Mouse (Mus musculus) midbrain, embryonic 14.5 days (tissue): ENCODE measurements around the gene Zc2hc1c. TPM values are rescaled to one million over a fixed set of nuclear protein-coding genes. Genes with fewer than 3 reads are reported as not detected.

Source experiments
- ATAC-seq: fragments of 200-750 bp; cut with Nextera tagmentation; 2 replicates; pipeline ENCODE4 v1.8.0; 2017; ENCODE audit warnings: moderate number of reproducible peaks, moderate library complexity; ENCODE audit not compliant: low FRiP score, low TSS enrichment
- DNase-seq: peaks from one replicate; pipeline ENCODE4 v3.0.0-alpha.2; 2015
- H3K27ac ChIP-seq: fragments of 300-500 bp; sonication (generic); replicated peaks from 2 replicates; pipeline ENCODE4 v1.5.1; 2014; ENCODE audit warnings: mild to moderate bottlenecking, low read depth, low read length, moderate library complexity
- H3K27me3 ChIP-seq: fragments of 300-500 bp; sonication (generic); 2 replicates; pipeline ENCODE4 v1.6.1; 2014; ENCODE audit warnings: low read length, control low read depth, mixed read lengths; ENCODE audit not compliant: control insufficient read depth, insufficient read depth
- H3K36me3 ChIP-seq: fragments of 300-500 bp; sonication (generic); 2 replicates; pipeline ENCODE4 v1.6.1; 2014; ENCODE audit warnings: low read length, control low read depth; ENCODE audit not compliant: control insufficient read depth, insufficient read depth
- H3K4me1 ChIP-seq: fragments of 300-500 bp; sonication (generic); 2 replicates; pipeline ENCODE4 v1.6.1; 2014; ENCODE audit warnings: mild to moderate bottlenecking, antibody characterized with exemption, low read length, control low read depth; ENCODE audit not compliant: control insufficient read depth, insufficient read depth
- H3K4me2 ChIP-seq: fragments of 300-500 bp; sonication (generic); 2 replicates; pipeline ENCODE4 v1.6.1; 2014; ENCODE audit warnings: mild to moderate bottlenecking, low read length, moderate library complexity
- H3K4me3 ChIP-seq: fragments of 300-500 bp; sonication (generic); replicated peaks from 2 replicates; pipeline ENCODE4 v1.5.1; 2014; ENCODE audit warnings: low read depth, low read length
- H3K9ac ChIP-seq: fragments of 300-500 bp; sonication (generic); replicated peaks from 2 replicates; pipeline ENCODE4 v1.6.1; 2014; ENCODE audit warnings: mild to moderate bottlenecking, low read length, moderate library complexity
- H3K9me3 ChIP-seq: fragments of 300-500 bp; sonication (generic); 2 replicates; pipeline ENCODE4 v1.6.1; 2016; ENCODE audit warnings: low read length, control low read depth, mixed read lengths; ENCODE audit not compliant: control insufficient read depth
- WGBS: fragments of 180-500 bp; shearing (Covaris S2); extraction: QIAGEN DNeasy Blood & Tissue Kit; methylation state at CpG from one replicate; pipeline ENCODE4 v1.1.7; 2014; 5-methylcytosine and 5-hydroxymethylcytosine counted together
- polyA plus RNA-seq: library from polyadenylated mRNA; unstranded; fragments of >200 nt; fragmentation: Nextera tagmentation; extraction: Ambion mirVana; gene quantifications from 2 replicates; pipeline ENCODE4 v1.2.1, GENCODE M21; 2014

Zc2hc1c gene
- polyA plus RNA-seq, 1 experiment from 2014 or later, result 1.6 TPM

- H3K36me3 ChIP-seq, result no peaks in the 10 kb centered on the region
- H3K27me3 ChIP-seq, result no peaks in the 10 kb centered on the region
- H3K27ac ChIP-seq, result no peak overlapping the region
- WGBS, result 94% methylated on average over 3 of the region's 3 CpGs
- H3K4me3 ChIP-seq, result no peak overlapping the region
- ATAC-seq, result no peak
- H3K4me2 ChIP-seq, result no peak overlapping the region
- H3K9ac ChIP-seq, result no peak overlapping the region
- no peaks in the 10 kb centered on the region for H3K4me1 ChIP-seq
- 0 out of 2 replicates have a peak, but pooled peaks cover 7% of the 10 kb centered on the region for H3K9me3 ChIP-seq
- no peak for DNase-seq
Measured at GRCm38 (mm10) chr12:85266248-85266647, 22.1 kb upstream of the Zc2hc1c start.

- DNase-seq, result no peak
- H3K4me1 ChIP-seq, result no peaks in the 10 kb centered on the region
- no peaks in the 10 kb centered on the region for H3K27me3 ChIP-seq
- H3K9ac ChIP-seq, result peak overlapping the region; percentile 72
- H3K4me2 ChIP-seq, result peak overlapping the region; percentile 65
- H3K27ac ChIP-seq, result peak overlapping the region; percentile 88
- ATAC-seq, result peak; percentile 31; the same call in 1 of the 2 replicates
- WGBS, result 61% methylated on average over 3 of the region's 3 CpGs
- 0 out of 2 replicates have a peak, but pooled peaks cover 7% of the 10 kb centered on the region for H3K9me3 ChIP-seq
- no peaks in the 10 kb centered on the region for H3K36me3 ChIP-seq
- peak overlapping the region; percentile 53 for H3K4me3 ChIP-seq
Measured at GRCm38 (mm10) chr12:85269821-85270220, 18.6 kb upstream of the Zc2hc1c start.

GRCm38 (mm10) chr12:85270319-85270718, 18.1 kb upstream of the Zc2hc1c start, which contains the start of gene Mlh3:
Gene Mlh3 (minus strand): TSS chr12:85270599.
- peak; percentile 96 for DNase-seq
- Histone ChIP-seq H3K9ac (peak within 1 kb of the TSS; percentile 72), H3K4me2 (peak within 1 kb of the TSS; percentile 65), H3K27me3 (no peaks in the 10 kb centered on the region), H3K9me3 (0 out of 2 replicates have a peak, but pooled peaks cover 7% of the 10 kb centered on the region), H3K27ac (peak within 1 kb of the TSS; percentile 88), H3K36me3 (no peaks in the 10 kb centered on the region), H3K4me3 (peak within 1 kb of the TSS; percentile 53), H3K4me1 (no peaks in the 10 kb centered on the region)
- peak; percentile 94 for ATAC-seq
- under 1% methylated on average over 35 of the region's 35 CpGs for whole genome bisulfite sequencing

- 76% methylated on average over 7 of the region's 7 CpGs for WGBS
- H3K9me3 ChIP-seq, result 0 out of 2 replicates have a peak, but pooled peaks cover 7% of the 10 kb centered on the region
- H3K4me1 ChIP-seq, result no peaks in the 10 kb centered on the region
- H3K36me3 ChIP-seq, result no peaks in the 10 kb centered on the region
- H3K4me3 ChIP-seq, result no peak overlapping the region
- H3K27ac ChIP-seq, result no peak overlapping the region
- no peak for DNase-seq
- H3K4me2 ChIP-seq, result peak overlapping the region; percentile 65
- no peak for ATAC-seq
- H3K9ac ChIP-seq, result no peak overlapping the region
- H3K27me3 ChIP-seq, result no peaks in the 10 kb centered on the region
Measured at GRCm38 (mm10) chr12:85271132-85271842, 17.1 kb upstream of the Zc2hc1c start.

- H3K36me3 ChIP-seq, result no peaks in the 10 kb centered on the region
- no peak for DNase-seq
- no peak overlapping the region for H3K4me3 ChIP-seq
- H3K27me3 ChIP-seq, result no peaks in the 10 kb centered on the region
- H3K9ac ChIP-seq, result no peak overlapping the region
- no peak for ATAC-seq
- 0 out of 2 replicates have a peak, but pooled peaks cover 7% of the 10 kb centered on the region for H3K9me3 ChIP-seq
- H3K4me2 ChIP-seq, result no peak overlapping the region
- 80% methylated on average over 4 of the region's 4 CpGs for WGBS
- H3K27ac ChIP-seq, result no peak overlapping the region
- H3K4me1 ChIP-seq, result no peaks in the 10 kb centered on the region
Measured at GRCm38 (mm10) chr12:85271843-85272206, 16.6 kb upstream of the Zc2hc1c start.

- no peak for DNase-seq
- Histone ChIP-seq H3K27me3 (no peaks in the 10 kb centered on the region), H3K9me3 (no peaks in the 10 kb centered on the region), H3K27ac (no peak overlapping the region), H3K9ac (no peak overlapping the region), H3K36me3 (no peaks in the 10 kb centered on the region), H3K4me2 (no peak overlapping the region), H3K4me3 (no peak overlapping the region), H3K4me1 (no peaks in the 10 kb centered on the region)
- ATAC-seq, result no peak
- WGBS, result 91% methylated on average over 10 of the region's 10 CpGs
Measured at GRCm38 (mm10) chr12:85273508-85273907, 14.9 kb upstream of the Zc2hc1c start.

GRCm38 (mm10) chr12:85276273-85276672, 12.1 kb upstream of the Zc2hc1c start:
- 72% methylated on average over 5 of the region's 5 CpGs for WGBS
- Histone ChIP-seq H3K9me3 (no peaks in the 10 kb centered on the region), H3K36me3 (no peaks in the 10 kb centered on the region), H3K4me2 (no peak overlapping the region), H3K4me1 (0 out of 2 replicates have a peak, but pooled peaks cover 5% of the 10 kb centered on the region), H3K27me3 (no peaks in the 10 kb centered on the region), H3K4me3 (no peak overlapping the region), H3K9ac (no peak overlapping the region), H3K27ac (no peak overlapping the region)
- DNase-seq (no peak), ATAC-seq (no peak)

- no peak for ATAC-seq
- WGBS, result 97% methylated on average over 10 of the region's 10 CpGs
- H3K4me3 ChIP-seq, result no peak overlapping the region
- no peak for DNase-seq
- no peaks in the 10 kb centered on the region for H3K9me3 ChIP-seq
- no peak overlapping the region for H3K9ac ChIP-seq
- no peaks in the 10 kb centered on the region for H3K27me3 ChIP-seq
- 0 out of 2 replicates have a peak, but pooled peaks cover 5% of the 10 kb centered on the region for H3K4me1 ChIP-seq
- no peaks in the 10 kb centered on the region for H3K36me3 ChIP-seq
- H3K4me2 ChIP-seq, result no peak overlapping the region
- H3K27ac ChIP-seq, result no peak overlapping the region
Measured at GRCm38 (mm10) chr12:85278919-85279318, 9.5 kb upstream of the Zc2hc1c start.
